Mouse (Mus musculus): ENCODE data around the gene Cdkn3.
"Not testable (repeated sequence)": the region's sequence is repeated elsewhere in the genome, so short reads cannot be mapped to it uniquely, and the experiment has no call there.

The Cdkn3 gene

GRCm38 (mm10) chr14:46782187-46782828 is 22.0 kb downstream of the Cdkn3 start:
- in situ Hi-C loops (cut with MboI, MseI), result no loop called here

DNA sequence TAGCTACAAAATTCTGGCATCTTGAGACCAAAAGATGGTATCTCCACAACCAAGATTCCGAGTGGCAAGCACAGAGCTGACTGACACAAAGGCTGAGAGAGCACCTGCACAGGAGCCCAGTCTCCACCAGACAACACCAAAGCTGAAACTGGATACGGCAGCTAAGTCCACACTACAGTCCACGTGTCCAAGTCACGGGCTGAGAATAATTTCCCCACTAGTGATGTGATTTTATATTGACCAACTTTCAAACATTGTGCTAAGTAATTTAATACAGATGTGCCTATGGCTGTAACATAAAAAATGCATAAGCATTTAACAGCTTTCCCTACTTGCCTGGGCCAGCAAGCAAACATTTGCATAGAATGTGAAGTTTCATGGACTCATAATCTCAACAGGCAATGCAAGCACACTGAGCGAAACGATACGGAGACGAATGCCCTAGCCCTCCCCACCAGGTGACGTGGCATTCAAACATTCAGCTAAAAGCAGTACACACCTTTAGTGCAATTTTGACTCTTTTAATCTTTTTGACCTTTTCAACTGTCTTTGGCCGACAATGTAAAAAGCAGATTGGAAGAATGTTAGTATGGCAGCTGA is 23.1 kb downstream of the Cdkn3 start:
- in situ Hi-C loops (cut with MboI, MseI), result no loop called here

- in situ Hi-C loops (cut with MboI, MseI), result no loop called here
Measured at GRCm38 (mm10) chr14:46785247-46785646, 24.9 kb downstream of the Cdkn3 start.

DNA sequence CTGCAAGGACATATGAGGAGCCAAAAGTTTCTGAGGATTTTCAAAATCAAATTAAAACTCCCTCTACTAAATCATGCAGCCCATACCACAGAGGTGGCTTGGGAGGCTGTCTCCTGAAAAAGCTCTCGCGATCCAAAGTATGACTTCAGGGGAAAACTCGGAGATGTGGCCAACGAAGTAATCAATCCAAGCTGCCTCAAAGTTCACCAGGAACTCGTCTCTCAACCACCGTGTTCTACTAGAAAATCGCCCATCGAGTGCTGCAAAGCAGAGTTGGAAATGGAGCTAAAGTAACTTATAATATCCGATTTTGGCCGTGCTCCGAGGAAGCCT is 27.1 kb downstream of the Cdkn3 start:
- in situ Hi-C loops (cut with MboI, MseI), result no loop called here

- in situ Hi-C loops (cut with MboI, MseI), result no loop called here
Measured at GRCm38 (mm10) chr14:46787787-46788504, 27.6 kb downstream of the Cdkn3 start, which contains the start of gene Cnih1. Cnih1 (minus strand) TSS chr14:46788411.

DNA sequence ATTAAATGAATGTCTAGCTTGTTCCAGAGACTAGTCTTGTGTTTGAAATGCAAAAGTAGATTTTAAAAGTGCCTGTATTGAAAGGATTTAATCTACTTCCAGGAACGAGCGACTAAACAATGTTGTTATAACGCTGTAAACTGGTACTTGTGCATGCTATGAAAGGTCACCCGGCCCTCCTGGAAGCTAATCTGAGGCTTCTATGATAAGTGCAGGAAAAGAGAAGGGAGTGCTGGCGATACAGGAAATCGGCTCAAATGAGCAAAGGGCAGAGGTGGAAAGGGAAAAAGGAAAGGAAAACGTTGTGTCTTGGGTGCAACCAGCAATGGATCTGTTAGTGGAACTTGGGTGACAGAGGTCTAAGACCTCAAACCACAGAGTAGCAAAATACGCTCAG is 28.2 kb downstream of the Cdkn3 start:
- in situ Hi-C loops (cut with MboI, MseI), result no loop called here

DNA sequence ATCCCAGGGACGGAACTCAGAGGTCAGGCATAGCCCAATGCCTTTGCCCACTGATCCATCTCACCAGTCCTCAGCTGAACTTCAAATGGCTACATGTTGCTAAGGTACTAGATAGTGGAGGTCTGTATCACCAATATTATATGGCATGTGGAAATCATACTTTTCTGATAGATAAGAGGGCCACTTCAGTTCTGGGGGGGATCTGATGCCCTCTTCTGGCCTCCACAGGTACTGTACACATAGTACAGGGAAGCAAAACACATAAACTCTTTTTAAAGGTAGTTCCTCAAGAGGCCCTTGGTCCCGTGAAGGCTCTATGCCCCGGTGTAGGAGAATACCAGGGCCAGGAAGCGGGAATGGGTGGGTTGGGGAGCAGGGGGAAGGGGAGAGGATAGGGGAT is 30.0 kb downstream of the Cdkn3 start:
- in situ Hi-C loops (cut with MboI, MseI), result no loop called here

GRCm38 (mm10) chr14:46790723-46791122 is 30.4 kb downstream of the Cdkn3 start:
- in situ Hi-C loops (cut with MboI, MseI), result no loop called here

DNA sequence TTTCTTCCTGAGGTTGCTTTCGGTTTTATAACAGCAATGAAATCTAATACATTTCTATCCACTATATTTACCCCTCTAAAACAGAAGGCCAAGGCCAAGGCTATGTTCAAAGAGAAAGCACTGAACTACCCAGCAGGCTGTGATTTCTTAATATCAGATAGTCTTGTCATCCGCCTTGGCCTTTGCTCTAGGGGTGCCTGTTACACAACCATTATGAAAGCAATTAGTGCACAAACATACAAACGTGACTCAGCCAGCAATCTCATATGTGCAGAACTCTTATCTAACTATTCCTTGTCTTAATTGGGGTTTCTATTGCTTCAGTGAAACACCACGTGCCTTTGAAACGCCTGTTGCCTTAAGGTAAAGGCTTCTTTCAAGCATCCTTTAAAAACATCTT is 33.8 kb downstream of the Cdkn3 start:
- in situ Hi-C loops (cut with MboI, MseI), result no loop called here

DNA sequence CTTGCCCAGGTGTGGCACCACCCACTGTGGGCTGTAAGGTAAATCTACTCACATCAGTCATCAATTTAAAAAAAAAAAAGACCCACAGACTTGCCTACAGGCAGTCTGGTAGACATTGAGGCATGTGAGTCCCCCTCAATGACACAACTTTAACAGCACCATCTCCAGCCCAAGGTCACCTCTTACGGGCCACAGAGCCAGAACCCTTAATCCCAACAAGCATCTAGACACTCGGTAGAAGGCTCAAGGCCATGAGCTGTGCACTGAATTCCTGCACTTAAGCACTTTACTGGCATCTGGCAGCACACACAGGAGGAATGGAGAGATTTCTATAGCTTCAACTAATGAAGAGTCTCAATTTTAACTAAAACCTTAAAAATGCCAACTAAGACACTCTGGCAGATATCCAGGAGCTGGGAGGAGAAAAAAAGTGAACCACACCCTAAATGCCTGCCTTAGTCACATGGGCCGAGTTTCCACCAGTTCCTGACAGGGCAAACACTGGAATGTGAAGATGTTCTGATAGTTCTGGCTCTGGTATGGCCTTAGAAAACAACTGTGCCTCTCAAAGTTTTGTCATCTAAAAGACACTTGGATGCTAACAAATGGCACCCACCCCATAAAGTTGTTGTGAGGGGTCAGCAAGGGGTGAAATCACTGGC is 40.5 kb downstream of the Cdkn3 start:
- in situ Hi-C loops (cut with MboI, MseI), result no loop called here

DNA sequence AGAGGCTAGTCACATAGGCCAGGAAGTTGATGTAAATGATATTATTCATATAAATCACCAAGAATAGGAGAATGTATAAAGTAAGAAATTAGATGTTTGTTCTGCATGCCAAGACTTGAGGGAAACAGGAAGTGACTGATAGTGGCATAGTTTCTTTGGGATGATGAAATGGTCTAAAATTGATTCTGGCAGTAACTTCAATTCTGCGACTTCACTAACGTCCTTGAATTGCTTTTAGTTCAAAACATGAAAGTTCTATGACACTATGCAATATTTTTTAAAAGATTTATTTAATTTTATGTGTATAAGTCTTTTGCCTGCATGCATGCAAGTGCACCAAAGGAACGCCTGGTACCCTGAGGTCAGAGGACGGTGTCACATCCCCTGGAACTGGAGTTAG is 42.9 kb downstream of the Cdkn3 start:
- in situ Hi-C loops (cut with MboI, MseI), result no loop called here

DNA sequence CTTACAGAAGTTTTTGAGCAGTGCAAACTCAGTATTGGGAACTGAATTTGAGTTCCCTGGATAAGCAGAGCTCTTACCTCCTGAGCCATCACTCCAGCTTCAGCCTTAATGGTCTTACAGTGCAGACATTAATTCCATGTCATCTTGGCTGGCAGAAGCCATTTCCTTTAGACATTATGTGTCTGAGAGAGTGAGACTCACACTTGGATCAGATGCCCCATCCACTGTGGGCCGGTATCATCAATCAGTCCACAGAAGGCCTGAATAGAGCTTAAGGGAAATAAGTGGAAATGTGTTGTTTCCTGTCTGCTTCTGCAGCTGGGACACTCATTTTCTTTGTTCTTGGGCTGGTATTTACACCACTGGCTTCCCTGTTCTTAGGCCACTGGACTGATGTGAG is 43.5 kb downstream of the Cdkn3 start:
- in situ Hi-C loops (cut with MboI, MseI), result no loop called here

GRCm38 (mm10) chr14:46806186-46806585 is 45.8 kb downstream of the Cdkn3 start:
- in situ Hi-C loops (cut with MboI, MseI), result no loop called here

DNA sequence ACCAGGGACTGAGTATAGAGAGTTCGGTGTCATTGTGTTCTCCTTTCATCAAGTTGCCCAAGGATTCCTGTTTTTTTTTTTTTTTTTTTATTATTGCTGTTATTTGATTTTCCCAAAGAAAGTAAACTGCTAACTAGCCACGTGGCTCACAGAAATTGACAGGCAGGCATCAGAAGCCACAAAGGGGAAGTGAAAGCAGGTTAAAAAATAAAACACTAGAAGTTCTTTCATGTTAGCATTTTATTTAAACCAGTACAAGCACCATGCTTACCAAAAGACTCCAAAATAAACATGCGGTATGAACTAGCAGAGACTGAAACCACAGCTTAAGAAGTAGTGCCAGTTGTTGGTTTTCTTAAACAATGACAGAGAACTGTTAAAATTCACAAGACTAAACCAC is 47.6 kb downstream of the Cdkn3 start:
- in situ Hi-C loops (cut with MboI, MseI), result no loop called here

DNA sequence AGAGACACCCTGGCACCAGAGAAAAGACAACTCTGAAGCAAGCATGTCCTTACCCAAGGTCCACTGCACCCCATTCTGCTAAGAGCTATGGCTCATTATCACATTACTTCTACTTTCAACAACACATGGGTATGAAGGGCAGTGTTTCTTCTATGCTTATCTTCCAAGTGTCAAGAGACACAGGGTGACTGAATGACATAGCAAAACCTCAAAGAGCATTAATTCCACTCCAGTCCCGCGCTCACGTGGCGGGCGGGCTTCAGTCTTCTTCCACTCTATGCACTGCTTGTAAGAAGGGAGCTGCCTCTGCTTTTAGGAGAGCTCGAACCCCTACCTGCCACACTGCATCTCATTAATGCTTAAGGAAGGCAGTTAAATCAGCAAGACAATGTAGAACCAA is 55.3 kb downstream of the Cdkn3 start:
- in situ Hi-C loops (cut with MboI, MseI), result no loop called here

DNA sequence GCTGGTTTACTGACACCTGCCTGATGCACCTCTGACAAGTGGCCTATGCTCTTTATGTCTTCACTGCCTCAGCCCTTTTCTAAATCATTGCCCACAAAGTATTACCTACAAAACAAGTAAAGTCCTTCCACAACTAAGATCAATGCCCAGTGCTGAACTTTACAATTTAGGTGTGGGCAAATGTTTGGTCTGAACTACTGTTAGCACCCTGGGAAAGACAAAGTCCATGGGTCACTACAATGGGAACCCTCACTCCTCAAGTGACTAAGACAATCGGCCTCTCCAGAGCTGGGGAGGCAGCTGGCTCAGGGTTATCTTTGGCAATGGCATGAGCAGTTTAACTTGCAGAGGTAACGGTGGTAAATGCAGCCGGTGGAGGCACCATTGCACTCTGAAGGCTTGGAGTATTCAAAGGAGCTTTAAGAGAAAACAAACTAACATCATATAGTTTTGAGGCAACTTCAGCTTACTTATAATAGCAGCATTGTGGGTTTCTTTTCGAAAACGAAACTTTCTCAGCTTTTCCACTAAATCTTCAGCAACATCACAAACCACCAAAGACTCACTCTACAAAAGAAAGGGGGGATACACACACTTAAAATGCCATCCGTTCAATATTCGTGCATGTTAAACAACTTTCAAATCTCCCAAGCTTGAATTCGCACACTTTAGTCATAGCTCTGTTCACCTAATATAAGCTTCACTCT is 56.7 kb downstream of the Cdkn3 start:
- in situ Hi-C loops (cut with MboI, MseI), result no loop called here

DNA sequence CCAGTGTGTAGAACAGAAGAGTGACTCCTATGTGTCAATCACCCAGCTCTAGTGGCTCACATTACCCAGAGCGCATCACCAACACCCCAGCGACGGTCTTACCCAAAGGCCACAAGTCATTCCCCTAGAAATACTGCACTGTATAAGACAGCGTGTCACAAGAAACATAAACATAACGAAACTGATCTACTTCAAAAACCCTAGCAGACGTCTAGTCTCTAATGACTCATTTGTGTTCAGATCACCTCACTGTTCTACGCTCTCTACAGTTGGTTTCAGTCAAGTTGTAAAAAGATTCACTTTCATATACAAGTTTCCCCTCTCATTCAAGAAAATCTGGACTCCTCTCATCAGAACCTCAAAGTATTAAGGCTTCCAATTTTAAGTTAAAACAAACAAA is 58.4 kb downstream of the Cdkn3 start:
- in situ Hi-C loops (cut with MboI, MseI), result no loop called here

- in situ Hi-C loops (cut with MboI, MseI), result not testable (repeated sequence)
Measured at GRCm38 (mm10) chr14:46819961-46820360, 59.6 kb downstream of the Cdkn3 start.

Data from T-helper 2 cell (primary cell).